Mouse (Mus musculus): ENCODE data around the gene Ate1.
"Not testable (repeated sequence)": the region's sequence is repeated elsewhere in the genome, so short reads cannot be mapped to it uniquely, and the experiment has no call there.

The Ate1 gene

GRCm38 (mm10) chr7:130394697-130395096 is 125.5 kb downstream of the Ate1 start:
- DNase-seq (ENCODE audit: low spot score): no peak

DNA sequence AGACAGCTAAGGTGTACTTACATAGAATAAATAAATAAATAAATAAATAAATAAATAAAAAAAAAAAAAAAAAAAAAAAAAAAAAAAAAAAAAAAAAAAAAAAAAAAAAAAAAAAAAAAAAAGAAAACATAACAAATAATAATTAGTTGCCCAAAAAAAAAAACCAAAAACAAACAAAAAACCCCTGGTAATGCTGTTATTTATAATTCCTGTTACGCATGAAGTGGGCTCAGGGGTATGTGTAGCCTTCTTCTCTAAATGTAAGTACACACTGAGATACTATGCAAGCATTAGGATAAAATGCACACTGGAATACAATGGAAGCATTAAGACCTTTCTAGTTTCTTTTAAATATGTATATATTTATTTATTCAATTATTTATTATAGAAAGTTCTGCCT is 130.1 kb downstream of the Ate1 start:
- DNase-seq (ENCODE audit: low spot score): not testable (repeated sequence)

DNA sequence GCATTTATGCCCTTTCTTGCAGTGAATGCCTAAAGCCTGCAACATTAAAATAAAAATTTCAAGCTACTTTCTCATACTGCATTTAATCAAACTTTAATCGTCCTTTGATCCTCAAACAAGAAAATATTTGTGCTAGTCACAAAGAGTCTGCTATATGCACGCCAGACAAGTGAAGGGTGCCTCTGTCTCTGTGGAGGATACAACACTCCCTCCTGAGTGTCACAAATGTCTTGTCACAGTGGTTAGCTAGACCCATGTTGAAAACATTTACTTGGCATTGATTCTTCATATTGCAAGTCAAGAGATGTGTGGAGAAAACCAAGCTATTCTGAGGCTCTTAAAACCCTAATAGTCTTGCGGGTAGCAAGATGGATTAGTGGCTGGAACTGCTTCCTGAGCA is 133.9 kb downstream of the Ate1 start:
- DNase-seq (ENCODE audit: low spot score): no peak

DNA sequence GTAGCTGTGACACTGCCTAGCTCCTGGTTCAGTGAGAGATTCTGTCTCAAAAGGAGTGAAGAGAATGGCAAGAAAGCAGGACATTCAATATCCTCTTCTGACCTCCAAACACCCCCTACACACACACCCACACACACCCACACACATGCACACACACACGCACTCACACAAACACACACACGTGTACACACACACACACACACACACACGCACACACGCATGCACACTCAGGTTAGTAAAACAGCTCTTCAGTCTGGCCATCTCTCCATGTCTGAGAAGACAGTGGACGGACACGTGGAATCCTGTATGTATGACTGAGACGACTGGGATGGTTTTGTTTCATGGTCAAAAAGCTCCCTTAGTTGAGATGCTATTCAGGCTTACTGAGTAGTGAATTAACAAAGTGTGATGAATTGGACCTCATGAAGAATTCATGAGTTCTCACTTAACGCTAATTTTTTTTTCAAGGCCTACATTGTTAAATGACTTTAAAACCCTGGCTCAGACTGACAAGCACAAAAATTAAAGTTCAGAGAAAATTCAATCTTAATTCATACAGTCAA is 134.4 kb downstream of the Ate1 start:
- DNase-seq (ENCODE audit: low spot score): no peak

GRCm38 (mm10) chr7:130382126-130382525 is 138.0 kb downstream of the Ate1 start:
- no peak for DNase-seq (ENCODE audit: low spot score)

DNA sequence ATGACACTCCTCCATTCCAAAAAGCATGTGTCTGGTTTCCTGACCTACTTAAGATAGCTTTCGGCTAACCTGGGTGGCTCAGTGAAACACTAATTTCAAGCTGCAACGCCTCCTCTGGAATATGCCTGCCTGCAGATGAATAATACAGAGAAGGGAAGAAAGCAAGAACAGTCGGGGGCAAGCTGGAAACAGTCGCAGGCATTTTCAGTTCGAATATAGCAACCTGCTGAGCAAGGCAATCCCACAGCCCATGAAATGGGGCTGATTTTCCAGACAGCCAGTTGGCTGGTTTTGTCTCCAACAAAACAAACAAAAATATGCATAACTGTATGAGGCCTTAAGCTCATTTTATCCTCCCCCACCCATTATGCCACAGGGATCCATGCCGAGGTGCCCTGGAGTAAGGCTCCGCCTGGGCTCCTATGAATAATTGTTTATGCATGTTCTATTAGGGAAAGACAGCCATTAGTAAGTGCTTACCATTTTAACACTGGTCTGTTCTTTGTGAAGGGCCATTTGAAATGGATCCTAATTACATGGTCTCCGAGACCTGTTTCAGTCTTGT is 138.7 kb downstream of the Ate1 start:
- DNase-seq (ENCODE audit: low spot score): no peak

- no peak for DNase-seq (ENCODE audit: low spot score)
Measured at GRCm38 (mm10) chr7:130380769-130381355, 139.3 kb downstream of the Ate1 start.

- no peak for DNase-seq (ENCODE audit: low spot score)
Measured at GRCm38 (mm10) chr7:130380367-130380766, 139.8 kb downstream of the Ate1 start.

- no peak for DNase-seq (ENCODE audit: low spot score)
Measured at GRCm38 (mm10) chr7:130379886-130380285, 140.3 kb downstream of the Ate1 start.

DNA sequence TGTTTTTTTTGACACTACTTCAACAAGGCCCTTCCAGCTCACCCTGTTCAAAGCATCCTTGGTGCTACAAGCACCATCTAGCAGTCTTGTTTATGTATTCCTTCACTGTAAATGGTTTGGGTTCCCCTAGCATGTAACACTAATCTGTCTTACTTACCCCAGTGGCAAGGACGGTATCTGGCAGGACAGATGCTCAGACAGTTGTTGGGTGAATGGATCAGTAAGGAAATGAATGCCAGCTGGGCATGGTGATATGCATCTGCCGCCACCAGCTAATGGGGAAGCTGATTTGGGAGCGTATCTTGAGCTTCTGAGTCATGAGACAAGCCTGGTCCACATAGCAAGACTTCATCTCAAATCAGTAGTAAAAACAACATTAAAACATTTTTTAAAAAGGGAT is 141.9 kb downstream of the Ate1 start:
- no peak for DNase-seq (ENCODE audit: low spot score)

DNA sequence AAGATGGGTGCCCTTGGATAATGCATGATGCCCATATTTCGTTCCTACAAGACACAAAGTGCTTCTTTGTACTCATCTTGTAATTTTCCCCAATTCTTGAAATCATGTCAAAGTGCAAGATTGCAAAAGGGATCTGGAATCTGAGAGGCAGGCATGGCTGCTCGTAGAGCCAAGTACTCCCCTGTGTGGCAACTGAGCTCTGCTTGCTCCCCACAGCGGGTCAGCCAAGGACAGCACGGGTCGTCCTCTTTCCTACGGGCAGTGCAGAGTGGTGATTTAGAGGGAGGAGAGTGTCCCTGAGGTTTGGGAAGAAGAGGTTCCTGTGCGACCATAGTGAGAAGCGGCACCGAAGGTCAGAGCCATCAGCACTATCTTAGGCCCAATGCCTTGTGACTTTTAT is 145.9 kb downstream of the Ate1 start:
- DNase-seq (ENCODE audit: low spot score): peak; percentile 8

GRCm38 (mm10) chr7:130368827-130369641 is 151.1 kb downstream of the Ate1 start:
- DNase-seq (ENCODE audit: low spot score): no peak

GRCm38 (mm10) chr7:130368036-130368826 is 151.9 kb downstream of the Ate1 start:
- DNase-seq (ENCODE audit: low spot score): no peak

DNA sequence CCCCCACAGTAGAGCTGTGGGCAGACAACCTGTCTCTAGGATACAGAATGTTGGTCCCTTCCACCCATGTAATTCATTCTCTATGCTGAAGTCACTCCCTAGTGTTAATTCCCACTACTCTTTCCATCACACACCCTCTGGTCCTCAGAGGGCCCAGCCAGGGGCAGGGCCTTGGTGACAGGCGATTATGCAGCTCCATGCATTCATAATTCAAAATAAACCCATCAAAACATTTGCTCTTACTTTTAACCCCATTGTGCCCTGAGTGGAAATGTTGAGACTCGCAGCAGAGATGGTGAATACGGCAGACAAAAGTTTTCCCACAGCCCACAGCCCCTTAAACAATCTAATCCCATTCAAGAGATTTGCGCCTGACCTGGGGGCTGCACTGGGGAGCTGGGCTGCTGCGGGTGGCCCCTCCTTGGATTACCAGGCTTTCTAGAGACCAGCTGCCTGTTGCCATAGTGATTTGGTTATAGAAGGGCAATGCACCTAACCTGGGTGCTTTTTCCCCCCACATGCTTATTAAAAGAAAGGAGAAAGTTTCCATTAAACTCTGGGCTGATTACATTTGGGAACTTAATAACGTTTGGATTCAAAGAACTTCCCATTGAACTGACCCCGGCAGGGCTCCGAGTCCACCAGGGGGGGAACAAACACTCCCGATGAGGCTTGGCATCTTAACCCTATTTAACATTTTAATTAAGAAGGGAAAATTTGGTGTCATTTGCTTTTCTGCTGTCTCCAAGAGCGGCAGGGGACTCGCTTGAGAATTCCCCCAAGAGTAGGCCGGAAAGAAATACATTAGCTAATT is 152.7 kb downstream of the Ate1 start:
- DNase-seq (ENCODE audit: low spot score): no peak

- DNase-seq (ENCODE audit: low spot score): no peak
Measured at GRCm38 (mm10) chr7:130365711-130366110, 154.5 kb downstream of the Ate1 start.

All from lung, postnatal 25 days (tissue).